Mouse (Mus musculus): ENCODE measurements around the gene Fam84b. TPM values are rescaled to one million over a fixed set of nuclear protein-coding genes. Genes with fewer than 3 reads are reported as not detected.

The Fam84b gene
- polyA plus RNA-seq, 1 experiment from 2014 or later: 26.2 TPM

DNA sequence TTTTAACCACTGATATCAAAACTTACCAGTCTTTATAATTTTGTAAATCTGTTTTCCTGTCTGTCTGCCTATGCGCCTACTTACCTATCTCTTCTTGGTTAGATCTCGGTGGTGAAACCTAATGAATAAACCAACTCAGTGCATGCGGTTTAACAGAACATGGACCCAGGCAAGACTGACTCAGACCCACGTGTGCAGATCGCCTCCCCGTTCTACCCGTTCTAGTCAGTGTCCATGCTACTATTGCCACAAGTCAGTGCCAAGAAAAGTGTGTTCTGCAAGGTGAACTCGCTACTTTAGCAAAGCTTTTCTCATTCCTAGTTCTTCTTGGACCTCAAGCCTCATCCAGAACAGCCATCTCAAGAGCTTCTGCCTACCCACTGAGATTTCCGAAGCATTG is 15.9 kb downstream of the Fam84b start:
- no peaks in the 10 kb centered on the region for H3K9me3 ChIP-seq (ENCODE audit: control insufficient read depth, low read length)
- WGBS: 92% methylated on average over 9 of the region's 9 CpGs
- no peaks in the 10 kb centered on the region for H3K36me3 ChIP-seq (ENCODE audit: control insufficient read depth, insufficient read depth, low read length)
- H3K27me3 ChIP-seq (replicated peaks; ENCODE audit: control insufficient read depth, insufficient read depth, low read length): no peaks in the 10 kb centered on the region
- no peak for DNase-seq (ENCODE audit: low spot score)
- no peak for ATAC-seq (replicated peaks; ENCODE audit: low FRiP score, low TSS enrichment, low read depth)
- H3K9ac ChIP-seq (ENCODE audit: low read length): no peak overlapping the region
- 0 out of 2 replicates have a peak, but pooled peaks cover 3% of the 10 kb centered on the region for H3K4me1 ChIP-seq (replicated peaks; ENCODE audit: control insufficient read depth, insufficient read depth, low read length)
- H3K4me3 ChIP-seq (ENCODE audit: low read depth, low read length): no peak overlapping the region
- H3K27ac ChIP-seq (ENCODE audit: low read depth): no peak overlapping the region
- H3K4me2 ChIP-seq (ENCODE audit: low read length): no peak overlapping the region

DNA sequence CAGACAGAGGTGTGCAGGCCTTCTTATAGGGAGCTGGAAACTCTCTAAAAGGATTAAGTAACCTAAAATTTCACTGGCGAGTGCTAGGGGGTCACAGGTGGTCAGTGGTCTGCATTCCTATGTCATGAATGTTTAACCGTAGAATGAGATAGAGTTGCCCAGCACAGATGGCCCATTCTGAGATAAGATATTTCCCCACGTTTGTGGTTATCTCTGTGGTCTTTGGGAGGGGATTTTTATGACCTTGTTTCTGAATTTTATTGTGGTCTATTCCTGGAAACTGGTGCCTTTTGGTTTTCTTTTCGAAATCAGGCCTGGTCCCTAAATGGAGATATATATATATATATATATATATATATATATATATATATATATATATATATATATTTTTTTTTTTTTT is 17.3 kb downstream of the Fam84b start:
- ATAC-seq (replicated peaks; ENCODE audit: low FRiP score, low TSS enrichment, low read depth) (no peak), DNase-seq (ENCODE audit: low spot score) (no peak)
- no peaks in the 10 kb centered on the region for H3K9me3 ChIP-seq (ENCODE audit: control insufficient read depth, low read length)
- H3K4me1 ChIP-seq (replicated peaks; ENCODE audit: control insufficient read depth, insufficient read depth, low read length): 0 out of 2 replicates have a peak, but pooled peaks cover 3% of the 10 kb centered on the region
- WGBS: 40% methylated on average over 4 of the region's 4 CpGs
- no peak overlapping the region for H3K4me2 ChIP-seq (ENCODE audit: low read length)
- H3K27ac ChIP-seq (ENCODE audit: low read depth): no peak overlapping the region
- no peak overlapping the region for H3K4me3 ChIP-seq (ENCODE audit: low read depth, low read length)
- no peaks in the 10 kb centered on the region for H3K27me3 ChIP-seq (replicated peaks; ENCODE audit: control insufficient read depth, insufficient read depth, low read length)
- H3K36me3 ChIP-seq (ENCODE audit: control insufficient read depth, insufficient read depth, low read length): no peaks in the 10 kb centered on the region
- H3K9ac ChIP-seq (ENCODE audit: low read length): no peak overlapping the region

DNA sequence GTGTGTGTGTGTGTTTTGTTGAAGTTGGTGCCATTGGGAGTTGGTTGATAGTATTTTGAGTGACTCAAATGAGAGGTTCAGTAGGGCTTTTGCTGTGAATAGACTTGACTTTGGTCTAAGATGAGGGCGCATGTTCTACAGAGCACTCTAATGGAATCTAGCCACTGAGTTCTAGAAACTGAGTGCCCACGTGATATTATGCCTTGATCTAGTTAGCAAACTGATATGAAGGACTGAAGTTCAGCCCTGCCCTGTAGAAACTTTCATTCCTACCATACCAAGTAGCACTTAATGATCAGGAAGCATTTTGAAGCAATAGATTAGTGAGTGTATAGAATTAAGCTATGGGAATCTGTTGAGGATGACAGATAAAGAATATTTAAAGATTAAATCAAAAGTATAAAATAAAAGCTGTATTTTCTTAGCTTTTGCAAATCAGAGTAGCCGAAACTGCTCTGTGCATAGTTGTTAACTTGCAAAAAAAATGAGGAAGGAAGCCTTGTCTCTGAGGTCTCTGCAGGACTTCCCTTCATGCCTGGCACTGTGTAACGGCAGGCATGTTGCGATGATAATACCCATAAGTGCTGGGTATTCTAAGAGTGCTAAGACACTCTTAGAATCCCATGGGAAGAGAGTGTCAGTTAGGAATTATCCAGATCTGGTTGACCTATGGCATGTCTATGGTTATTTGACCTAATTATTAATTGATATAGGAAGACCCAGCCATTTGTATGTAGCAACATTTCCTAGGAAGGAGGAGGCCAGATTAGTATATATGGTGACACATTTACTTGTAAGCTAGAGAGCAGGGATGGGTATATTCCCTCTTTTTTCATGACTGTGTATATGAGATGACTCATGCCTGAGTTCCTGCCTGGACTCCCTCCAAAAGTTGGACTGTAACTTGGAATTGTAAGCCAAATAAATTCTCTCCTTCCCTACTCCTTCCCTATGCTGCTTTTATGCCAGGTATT is 18.7 kb downstream of the Fam84b start:
- H3K4me3 ChIP-seq (ENCODE audit: low read depth, low read length): no peak overlapping the region
- H3K4me2 ChIP-seq (ENCODE audit: low read length): no peak overlapping the region
- no peaks in the 10 kb centered on the region for H3K27me3 ChIP-seq (replicated peaks; ENCODE audit: control insufficient read depth, insufficient read depth, low read length)
- no peak overlapping the region for H3K9ac ChIP-seq (ENCODE audit: low read length)
- DNase-seq (ENCODE audit: low spot score): no peak
- ATAC-seq (replicated peaks; ENCODE audit: low FRiP score, low TSS enrichment, low read depth): no peak
- WGBS: 88% methylated on average over 5 of the region's 5 CpGs
- no peaks in the 10 kb centered on the region for H3K9me3 ChIP-seq (ENCODE audit: control insufficient read depth, low read length)
- 0 out of 2 replicates have a peak, but pooled peaks cover 2% of the 10 kb centered on the region for H3K4me1 ChIP-seq (replicated peaks; ENCODE audit: control insufficient read depth, insufficient read depth, low read length)
- H3K27ac ChIP-seq (ENCODE audit: low read depth): no peak overlapping the region
- H3K36me3 ChIP-seq (ENCODE audit: control insufficient read depth, insufficient read depth, low read length): no peaks in the 10 kb centered on the region

DNA sequence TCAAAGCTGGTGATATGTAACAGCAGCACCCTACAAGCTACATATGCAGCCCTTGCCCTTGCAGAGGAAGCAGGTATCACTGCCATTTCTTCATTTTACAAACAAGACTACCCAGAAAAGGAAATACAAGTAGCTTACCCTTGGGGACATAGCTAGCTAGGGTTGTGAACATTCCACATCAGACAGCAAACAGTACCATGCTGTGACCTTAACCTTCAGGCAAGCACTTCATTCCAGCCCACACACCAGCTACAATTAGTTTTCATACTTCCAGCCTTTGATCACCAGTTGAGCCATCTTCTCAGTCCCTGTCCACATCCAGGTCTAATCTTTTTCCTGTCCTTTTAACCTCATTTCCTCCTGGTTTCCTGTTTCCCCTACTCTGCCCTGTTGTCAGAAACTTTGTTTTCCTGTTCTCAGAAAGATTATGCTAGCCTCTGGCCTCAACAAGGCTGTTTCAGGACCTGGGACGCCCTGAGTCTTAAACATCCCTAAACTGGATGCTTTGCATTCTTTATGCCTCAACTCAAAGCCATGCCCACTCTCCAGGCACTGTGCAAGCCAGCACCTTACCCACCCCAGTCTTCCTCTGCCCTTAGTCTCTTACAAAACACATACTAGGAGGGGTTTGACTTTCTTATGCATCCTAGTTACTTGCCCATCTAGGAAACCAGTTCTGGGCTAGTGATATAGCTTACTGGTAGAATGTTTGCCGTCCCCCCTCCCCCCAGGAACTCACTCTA is 19.9 kb downstream of the Fam84b start:
- ATAC-seq (replicated peaks; ENCODE audit: low FRiP score, low TSS enrichment, low read depth) (no peak), DNase-seq (ENCODE audit: low spot score) (peak; percentile 46)
- H3K27ac ChIP-seq (ENCODE audit: low read depth): no peak overlapping the region
- no peak overlapping the region for H3K4me3 ChIP-seq (ENCODE audit: low read depth, low read length)
- no peaks in the 10 kb centered on the region for H3K36me3 ChIP-seq (ENCODE audit: control insufficient read depth, insufficient read depth, low read length)
- no peaks in the 10 kb centered on the region for H3K27me3 ChIP-seq (replicated peaks; ENCODE audit: control insufficient read depth, insufficient read depth, low read length)
- H3K9ac ChIP-seq (ENCODE audit: low read length): no peak overlapping the region
- no peaks in the 10 kb centered on the region for H3K9me3 ChIP-seq (ENCODE audit: control insufficient read depth, low read length)
- no peak overlapping the region for H3K4me2 ChIP-seq (ENCODE audit: low read length)
- WGBS: 22% methylated on average over 2 of the region's 2 CpGs
- no peaks in the 10 kb centered on the region for H3K4me1 ChIP-seq (replicated peaks; ENCODE audit: control insufficient read depth, insufficient read depth, low read length)

DNA sequence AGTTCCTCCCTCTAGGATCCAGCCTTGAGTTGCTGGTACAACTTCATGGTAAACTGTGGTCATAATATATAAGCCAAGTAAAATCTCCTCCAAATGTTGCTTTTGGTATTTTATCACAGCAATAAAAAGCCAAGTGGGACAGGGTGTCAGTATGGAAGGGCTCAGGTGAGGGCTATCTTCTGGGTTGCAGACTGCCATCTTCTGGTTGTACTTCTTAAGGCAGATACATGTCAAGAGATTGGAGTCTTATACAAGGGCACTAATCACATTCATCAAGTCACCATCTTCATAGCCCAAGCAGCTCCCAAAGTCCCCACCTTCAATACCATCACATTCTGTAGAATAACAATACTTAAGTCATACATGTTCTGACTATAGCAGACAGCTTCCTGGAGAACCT is 21.0 kb downstream of the Fam84b start:
- DNase-seq (ENCODE audit: low spot score): no peak
- no peak overlapping the region for H3K27ac ChIP-seq (ENCODE audit: low read depth)
- no peak for ATAC-seq (replicated peaks; ENCODE audit: low FRiP score, low TSS enrichment, low read depth)

DNA sequence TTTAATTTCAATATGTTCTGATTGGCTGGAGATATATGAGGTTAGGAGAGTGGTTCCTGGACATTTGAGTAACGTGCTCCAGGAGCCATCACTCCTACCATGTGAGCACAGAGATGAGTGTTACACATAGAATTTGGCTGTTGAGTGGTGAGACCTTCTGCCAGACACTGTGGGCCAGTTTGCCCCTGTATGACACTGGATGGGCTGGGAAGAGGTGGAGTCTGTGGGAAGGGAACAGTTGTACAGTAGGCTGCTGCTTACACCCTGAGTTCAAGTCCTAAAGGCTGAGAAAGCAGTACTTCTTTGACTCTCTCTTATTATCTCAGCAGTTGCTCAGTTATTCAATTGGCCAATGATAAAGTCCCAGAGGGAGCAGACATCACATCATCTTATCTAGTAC is 27.4 kb downstream of the Fam84b start:
- no peak overlapping the region for H3K27ac ChIP-seq (ENCODE audit: low read depth)
- H3K4me2 ChIP-seq (ENCODE audit: low read length): no peak overlapping the region
- ATAC-seq (replicated peaks; ENCODE audit: low FRiP score, low TSS enrichment, low read depth): no peak
- no peak overlapping the region for H3K9ac ChIP-seq (ENCODE audit: low read length)
- 72% methylated on average over 1 of the region's 1 CpGs for WGBS
- no peaks in the 10 kb centered on the region for H3K36me3 ChIP-seq (ENCODE audit: control insufficient read depth, insufficient read depth, low read length)
- no peaks in the 10 kb centered on the region for H3K9me3 ChIP-seq (ENCODE audit: control insufficient read depth, low read length)
- DNase-seq (ENCODE audit: low spot score): peak; percentile 38
- H3K27me3 ChIP-seq (replicated peaks; ENCODE audit: control insufficient read depth, insufficient read depth, low read length): no peaks in the 10 kb centered on the region
- H3K4me3 ChIP-seq (ENCODE audit: low read depth, low read length): no peak overlapping the region
- peaks cover 5% of the 10 kb centered on the region; the same call in 1 of the 2 replicates for H3K4me1 ChIP-seq (replicated peaks; ENCODE audit: control insufficient read depth, insufficient read depth, low read length)

More for the DNA sequence above, 21.0 kb downstream of the Fam84b start:
- Histone ChIP-seq H3K4me2 (ENCODE audit: low read length) (no peak overlapping the region), H3K27me3 (replicated peaks; ENCODE audit: control insufficient read depth, insufficient read depth, low read length) (no peaks in the 10 kb centered on the region), H3K4me1 (replicated peaks; ENCODE audit: control insufficient read depth, insufficient read depth, low read length) (no peaks in the 10 kb centered on the region), H3K9me3 (ENCODE audit: control insufficient read depth, low read length) (no peaks in the 10 kb centered on the region), H3K4me3 (ENCODE audit: low read depth, low read length) (no peak overlapping the region), H3K36me3 (ENCODE audit: control insufficient read depth, insufficient read depth, low read length) (no peaks in the 10 kb centered on the region), H3K9ac (ENCODE audit: low read length) (no peak overlapping the region)

DNA sequence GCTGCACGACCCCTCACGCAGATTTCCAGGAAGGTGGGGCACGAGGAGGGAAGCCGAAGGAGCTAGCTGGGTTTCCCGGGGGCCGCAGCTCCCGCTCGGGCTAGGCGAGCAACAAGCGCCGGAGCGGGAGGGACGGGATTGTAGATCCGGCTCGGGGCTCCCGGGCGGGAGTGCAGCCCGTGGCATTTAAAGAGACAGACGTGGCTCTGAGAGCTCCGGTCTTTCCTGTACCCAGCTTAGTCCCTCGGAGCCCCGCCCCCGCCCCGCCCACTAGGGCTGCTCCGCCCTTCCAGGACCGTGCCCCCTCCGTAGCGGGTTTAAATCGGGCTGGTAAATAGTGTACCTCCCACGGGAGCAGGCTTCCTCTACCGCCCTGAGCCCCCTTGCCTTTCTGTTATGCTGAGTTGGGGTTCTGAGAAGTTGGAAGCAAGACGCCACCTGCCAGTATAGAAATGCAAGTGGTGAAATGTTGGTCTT is 28.8 kb downstream of the Fam84b start:
- peak overlapping the region; percentile 70 for H3K4me3 ChIP-seq (ENCODE audit: low read depth, low read length)
- ATAC-seq (replicated peaks; ENCODE audit: low FRiP score, low TSS enrichment, low read depth) (peak; percentile 88), DNase-seq (ENCODE audit: low spot score) (peak; percentile 89)
- no peaks in the 10 kb centered on the region for H3K27me3 ChIP-seq (replicated peaks; ENCODE audit: control insufficient read depth, insufficient read depth, low read length)
- H3K36me3 ChIP-seq (ENCODE audit: control insufficient read depth, insufficient read depth, low read length): no peaks in the 10 kb centered on the region; the same call in 1 of the 2 replicates
- H3K4me2 ChIP-seq (ENCODE audit: low read length): peak overlapping the region; percentile 100
- peak overlapping the region; percentile 86 for H3K27ac ChIP-seq (ENCODE audit: low read depth)
- H3K9ac ChIP-seq (ENCODE audit: low read length): peak overlapping the region; percentile 78
- WGBS: under 1% methylated on average over 32 of the region's 32 CpGs
- peaks cover 5% of the 10 kb centered on the region; the same call in 1 of the 2 replicates for H3K4me1 ChIP-seq (replicated peaks; ENCODE audit: control insufficient read depth, insufficient read depth, low read length)
- H3K9me3 ChIP-seq (ENCODE audit: control insufficient read depth, low read length): no peaks in the 10 kb centered on the region

DNA sequence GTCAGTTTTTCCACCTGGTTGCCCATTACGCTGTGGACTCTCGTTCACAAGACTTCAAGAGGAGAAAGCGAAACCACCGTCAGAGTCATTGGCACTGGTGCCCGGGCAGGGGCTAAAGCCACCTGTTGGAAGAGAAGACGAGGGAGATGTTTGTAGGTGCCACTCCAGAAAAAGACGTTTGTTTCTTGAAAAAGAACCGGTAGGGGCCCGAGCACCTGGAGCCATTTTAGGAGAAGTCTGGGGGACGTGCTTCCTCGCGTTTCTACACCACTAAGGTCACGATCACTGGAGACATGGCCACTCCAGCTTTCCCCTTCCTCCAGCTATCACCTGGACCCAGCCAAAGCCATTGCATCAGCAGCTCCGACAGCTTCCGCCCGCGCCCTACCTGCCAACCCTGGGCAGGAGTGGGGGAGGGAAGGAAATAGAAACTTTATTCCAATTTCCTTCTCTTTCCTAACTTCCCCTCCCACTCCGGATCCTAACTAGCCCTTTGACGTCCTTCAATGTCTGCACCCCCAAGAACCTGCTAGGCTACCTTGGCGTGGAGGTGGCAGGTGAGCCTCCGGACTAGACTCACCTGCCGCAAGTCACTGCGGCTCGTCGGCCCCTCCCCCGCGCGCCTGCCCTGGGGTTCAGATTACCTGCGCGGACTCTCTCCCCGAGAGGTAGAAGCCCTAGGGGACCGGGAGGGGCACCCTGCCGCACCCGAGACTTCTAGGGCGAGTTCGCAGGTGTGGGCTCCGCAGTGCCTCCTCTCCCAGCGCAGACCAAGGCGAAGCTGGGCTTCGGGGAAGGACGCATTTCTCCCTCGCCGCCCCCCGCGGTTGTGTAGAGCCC is 29.5 kb downstream of the Fam84b start:
- H3K27me3 ChIP-seq (replicated peaks; ENCODE audit: control insufficient read depth, insufficient read depth, low read length): no peaks in the 10 kb centered on the region

More for the DNA sequence above, 29.5 kb downstream of the Fam84b start:
- Histone ChIP-seq H3K4me1 (replicated peaks; ENCODE audit: control insufficient read depth, insufficient read depth, low read length) (peaks cover 5% of the 10 kb centered on the region; the same call in 1 of the 2 replicates), H3K4me3 (ENCODE audit: low read depth, low read length) (peak overlapping the region; percentile 70), H3K9ac (ENCODE audit: low read length) (peak overlapping the region; percentile 78), H3K4me2 (ENCODE audit: low read length) (peak overlapping the region; percentile 100), H3K9me3 (ENCODE audit: control insufficient read depth, low read length) (no peaks in the 10 kb centered on the region), H3K27ac (ENCODE audit: low read depth) (peak overlapping the region; percentile 86), H3K36me3 (ENCODE audit: control insufficient read depth, insufficient read depth, low read length) (no peaks in the 10 kb centered on the region; the same call in 1 of the 2 replicates)
- WGBS: under 1% methylated on average over 45 of the region's 45 CpGs
- DNase-seq (ENCODE audit: low spot score) (peak; percentile 82), ATAC-seq (replicated peaks; ENCODE audit: low FRiP score, low TSS enrichment, low read depth) (peak; percentile 77)
